Mouse (Mus musculus) intestine, postnatal 0 days (tissue): ENCODE results near the gene BC051142. TPM values are rescaled to one million over a fixed set of nuclear protein-coding genes. Genes with fewer than 3 reads are reported as not detected.

Experiments
- ATAC-seq: fragments of 200-750 bp; cut with Nextera tagmentation; 2 replicates; pipeline ENCODE4 v1.8.0; 2017; ENCODE audit warnings: mild to moderate bottlenecking, moderate TSS enrichment, moderate library complexity
- H3K27ac ChIP-seq: fragments of 300-500 bp; sonication (generic); 2 replicates; pipeline ENCODE4 v1.5.1; 2014; ENCODE audit warnings: mild to moderate bottlenecking, low read depth, low read length, moderate library complexity
- H3K27me3 ChIP-seq: fragments of 300-500 bp; sonication (generic); replicated peaks from 2 replicates; pipeline ENCODE4 v1.6.1; 2014; ENCODE audit warnings: low read length, mixed read lengths; ENCODE audit not compliant: control insufficient read depth, insufficient read depth
- H3K36me3 ChIP-seq: fragments of 300-500 bp; sonication (generic); 2 replicates; pipeline ENCODE4 v1.6.1; 2014; ENCODE audit warnings: mild to moderate bottlenecking, moderate library complexity; ENCODE audit not compliant: control insufficient read depth, insufficient read depth
- H3K4me1 ChIP-seq: fragments of 300-500 bp; sonication (generic); replicated peaks from 2 replicates; pipeline ENCODE4 v1.6.1; 2014; ENCODE audit warnings: antibody characterized with exemption, low read length, mixed read lengths; ENCODE audit not compliant: control insufficient read depth, insufficient read depth
- H3K4me2 ChIP-seq: fragments of 300-500 bp; sonication (generic); replicated peaks from 2 replicates; pipeline ENCODE4 v1.6.1; 2014; ENCODE audit warnings: low read depth, mild to moderate bottlenecking, moderate library complexity
- H3K4me3 ChIP-seq: fragments of 300-500 bp; sonication (generic); 2 replicates; pipeline ENCODE4 v1.5.1; 2014; ENCODE audit warnings: low read depth, low read length
- H3K9ac ChIP-seq: fragments of 300-500 bp; sonication (generic); 2 replicates; pipeline ENCODE4 v1.6.1; 2014; ENCODE audit warnings: mild to moderate bottlenecking, low read depth, low read length
- H3K9me3 ChIP-seq: fragments of 300-500 bp; sonication (generic); 2 replicates; pipeline ENCODE4 v1.6.1; 2016; ENCODE audit warnings: mixed run types; ENCODE audit not compliant: control insufficient read depth
- CTCF ChIP-seq: sonication (generic); IDR thresholded peaks from 2 replicates; pipeline ENCODE4 v1.5.1; 2016; ENCODE audit warnings: low read depth, mild to moderate bottlenecking, control low read depth, antibody characterized with exemption, moderate library complexity
- WGBS: fragments of 180-500 bp; shearing (Covaris S2); extraction: QIAGEN DNeasy Blood & Tissue Kit; methylation state at CpG from one replicate; pipeline ENCODE4 v1.1.7; 2014; 5-methylcytosine and 5-hydroxymethylcytosine counted together
- polyA plus RNA-seq: library from polyadenylated mRNA; unstranded; fragments of >200 nt; fragmentation: Nextera tagmentation; extraction: Ambion mirVana; gene quantifications from 2 replicates; pipeline ENCODE4 v1.2.1, GENCODE M21; 2015

Gene BC051142
- polyA plus RNA-seq, 1 experiment from 2014 or later = 1.6 TPM

DNA sequence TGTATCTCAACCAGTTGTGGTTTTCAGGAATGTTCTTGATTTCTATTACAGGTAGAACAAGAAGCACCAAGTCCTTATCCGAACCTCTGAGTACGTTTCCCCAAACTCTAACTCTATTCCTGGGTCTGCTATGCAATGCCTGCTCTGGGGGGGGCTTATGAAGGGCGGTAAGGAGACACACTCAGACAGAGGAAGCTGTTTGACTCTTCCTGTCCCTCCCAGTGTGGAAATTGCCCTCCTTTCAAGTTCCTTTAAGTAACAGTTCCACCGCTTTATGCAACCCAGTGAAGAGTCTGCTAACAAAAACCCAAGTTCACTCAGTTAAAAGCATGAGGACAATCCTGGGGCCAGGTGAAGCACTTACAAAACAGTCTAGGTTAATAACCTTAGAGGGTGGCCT, 38.5 kb downstream of the BC051142 start:
- Histone ChIP-seq H3K9me3 (no peaks in the 10 kb centered on the region), H3K9ac (no peak overlapping the region), H3K4me3 (no peak overlapping the region), H3K27ac (no peak overlapping the region), H3K27me3 (no peaks in the 10 kb centered on the region), H3K4me1 (0 out of 2 replicates have a peak, but pooled peaks cover 5% of the 10 kb centered on the region), H3K36me3 (no peaks in the 10 kb centered on the region), H3K4me2 (no peak overlapping the region)
- WGBS = 59% methylated on average over 4 of the region's 4 CpGs
- ATAC-seq = no peak
- TF ChIP-seq CTCF = no peak

DNA sequence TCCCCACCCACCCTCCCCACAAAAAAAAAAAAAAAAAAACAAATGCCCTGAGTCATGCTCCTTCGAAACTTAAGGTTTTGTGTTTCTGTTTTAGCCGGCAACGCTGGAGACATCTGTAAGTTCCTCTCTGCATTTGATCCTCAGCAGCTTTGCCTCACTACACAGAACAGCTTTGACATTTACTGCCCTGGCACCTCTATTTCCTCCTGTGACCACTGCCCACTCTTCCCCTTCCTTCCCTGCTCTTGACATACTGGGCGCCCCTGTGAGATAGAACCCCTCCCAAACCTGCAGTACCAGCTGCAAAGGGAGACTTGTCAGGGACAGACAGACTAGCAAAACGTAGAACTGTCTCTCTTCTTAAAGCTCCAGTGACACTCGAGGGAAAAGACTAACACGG, 39.0 kb downstream of the BC051142 start:
- Histone ChIP-seq H3K9me3 (no peaks in the 10 kb centered on the region), H3K27ac (no peak overlapping the region), H3K27me3 (no peaks in the 10 kb centered on the region), H3K36me3 (no peaks in the 10 kb centered on the region), H3K4me1 (0 out of 2 replicates have a peak, but pooled peaks cover 6% of the 10 kb centered on the region), H3K4me3 (no peak overlapping the region), H3K4me2 (no peak overlapping the region), H3K9ac (no peak overlapping the region)
- ATAC-seq = no peak
- TF ChIP-seq CTCF = no peak
- WGBS = 50% methylated on average over 7 of the region's 7 CpGs

DNA sequence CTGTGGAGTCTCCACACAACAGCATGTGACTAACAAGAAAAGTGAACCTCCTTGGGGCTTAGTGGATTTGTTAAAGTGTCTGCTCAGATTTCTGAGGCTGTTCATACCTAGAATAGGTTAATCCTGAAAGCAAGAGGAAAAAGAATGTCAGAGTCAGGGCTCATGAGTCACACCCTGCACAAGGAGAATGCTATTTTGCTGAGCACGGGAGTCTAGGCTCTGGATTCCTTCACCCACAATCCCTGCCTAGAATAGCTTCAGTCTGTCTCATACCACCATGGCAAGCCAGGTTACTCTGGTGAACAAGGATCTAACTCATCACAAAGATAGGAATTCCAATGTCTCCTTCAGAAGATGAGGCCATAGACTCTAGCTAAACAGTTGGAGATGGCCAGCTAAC, 40.0 kb downstream of the BC051142 start:
- TF ChIP-seq CTCF = no peak
- Histone ChIP-seq H3K9me3 (no peaks in the 10 kb centered on the region), H3K36me3 (no peaks in the 10 kb centered on the region), H3K27me3 (no peaks in the 10 kb centered on the region), H3K4me2 (no peak overlapping the region), H3K27ac (no peak overlapping the region), H3K4me1 (0 out of 2 replicates have a peak, but pooled peaks cover 7% of the 10 kb centered on the region), H3K4me3 (no peak overlapping the region), H3K9ac (no peak overlapping the region)
- no peak for ATAC-seq
- 38% methylated on average over 1 of the region's 1 CpGs for WGBS

GRCm38 (mm10) chr17:34439795-34440194, 41.2 kb downstream of the BC051142 start:
- TF ChIP-seq CTCF = peak; percentile 86
- H3K4me1 ChIP-seq = 0 out of 2 replicates have a peak, but pooled peaks cover 7% of the 10 kb centered on the region
- no peak overlapping the region for H3K9ac ChIP-seq
- no peak; the same call in 1 of the 2 replicates for ATAC-seq
- 31% methylated on average over 3 of the region's 3 CpGs for WGBS
- no peaks in the 10 kb centered on the region for H3K36me3 ChIP-seq
- no peak overlapping the region for H3K4me2 ChIP-seq
- no peak overlapping the region for H3K4me3 ChIP-seq
- H3K9me3 ChIP-seq = no peaks in the 10 kb centered on the region
- H3K27ac ChIP-seq = no peak overlapping the region
- no peaks in the 10 kb centered on the region for H3K27me3 ChIP-seq

DNA sequence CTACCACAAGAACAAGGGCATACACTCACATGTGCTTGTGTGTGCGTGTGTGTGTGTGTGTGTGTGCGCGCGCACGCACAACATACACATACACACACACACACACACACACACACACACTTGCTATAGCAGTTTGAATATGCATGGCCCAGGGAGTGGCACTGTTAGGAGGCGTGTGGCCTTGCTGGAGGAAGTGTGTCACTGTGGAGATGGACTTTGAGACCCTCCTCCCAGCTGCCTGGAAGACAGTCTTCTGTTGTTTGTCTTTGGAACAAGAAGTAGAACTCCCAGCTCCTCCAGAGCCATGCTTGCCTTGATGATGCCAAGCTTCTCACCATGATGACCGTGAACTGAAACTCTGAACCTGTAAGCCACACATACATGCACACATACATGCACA, 43.4 kb downstream of the BC051142 start:
- Histone ChIP-seq H3K9me3 (no peaks in the 10 kb centered on the region), H3K9ac (no peak overlapping the region), H3K4me2 (no peak overlapping the region; the same call in 1 of the 2 replicates), H3K4me3 (no peak overlapping the region), H3K27ac (peak overlapping the region; percentile 71), H3K27me3 (no peaks in the 10 kb centered on the region), H3K4me1 (0 out of 2 replicates have a peak, but pooled peaks cover 7% of the 10 kb centered on the region), H3K36me3 (no peaks in the 10 kb centered on the region)
- WGBS = 74% methylated on average over 7 of the region's 7 CpGs
- TF ChIP-seq CTCF = no peak
- ATAC-seq = peak; percentile 92

DNA sequence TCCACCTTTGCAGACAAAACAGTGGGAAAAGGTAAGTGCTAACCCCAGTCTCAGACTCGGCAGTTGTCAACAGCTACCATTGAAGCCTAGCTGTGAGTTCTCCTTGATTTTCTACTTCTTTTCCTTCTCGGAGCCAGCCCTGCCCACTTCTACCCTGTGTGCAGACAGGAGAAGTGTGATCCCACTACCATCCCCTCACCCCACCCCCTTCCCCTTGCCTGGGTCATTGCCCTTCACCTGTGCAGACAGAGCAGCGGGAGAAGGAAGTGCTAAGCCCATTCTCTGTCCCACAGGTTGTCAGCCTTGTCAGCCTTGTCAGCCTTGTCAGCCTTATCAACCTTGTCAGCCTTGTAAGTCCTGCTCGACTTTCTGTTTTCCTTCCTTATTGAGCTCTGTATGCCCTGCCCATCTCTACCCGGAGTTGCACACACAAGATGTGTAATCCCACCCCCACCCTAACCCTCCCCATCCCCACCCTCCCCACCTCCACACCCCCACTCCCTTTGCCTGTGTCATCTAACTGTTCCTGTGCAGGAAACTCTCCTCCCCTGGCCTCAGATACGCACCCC, 49.9 kb downstream of the BC051142 start:
- peak overlapping the region; percentile 84 for H3K27ac ChIP-seq
- ATAC-seq = peak; percentile 86
- no peaks in the 10 kb centered on the region for H3K9me3 ChIP-seq
- H3K36me3 ChIP-seq = no peaks in the 10 kb centered on the region
- no peak for TF ChIP-seq CTCF
- 0 out of 2 replicates have a peak overlapping the region, but pooled peaks have one; percentile 22 for H3K9ac ChIP-seq
- H3K27me3 ChIP-seq = no peaks in the 10 kb centered on the region
- 16% methylated on average over 6 of the region's 6 CpGs for WGBS
- H3K4me3 ChIP-seq = no peak overlapping the region
- peaks cover 3% of the 10 kb centered on the region; the same call in 1 of the 2 replicates for H3K4me1 ChIP-seq
- H3K4me2 ChIP-seq = peak overlapping the region; percentile 48
